Comparison of ENCODE assay signal across 8 mouse cellular contexts in the genomic region with DNA sequence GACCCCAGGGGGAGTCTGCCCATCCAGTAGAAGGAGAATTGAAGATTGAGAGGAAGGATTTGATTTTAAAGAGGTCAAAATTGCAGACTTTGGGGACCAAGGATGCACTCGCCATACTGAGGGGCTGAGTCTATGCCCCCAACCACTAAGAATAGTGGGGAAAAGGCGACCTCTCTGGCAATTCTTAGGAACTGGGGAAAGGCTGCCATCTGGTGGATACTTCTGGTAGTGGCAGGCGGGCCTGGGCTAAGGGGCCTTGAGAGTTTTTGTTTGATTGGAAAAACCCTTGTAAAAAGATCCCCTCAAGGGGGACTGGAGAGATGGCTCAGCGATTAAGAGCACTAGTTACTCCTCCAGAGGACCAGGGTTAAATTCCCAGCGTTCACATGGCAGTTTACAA. TPM values are rescaled to one million over a fixed set of nuclear protein-coding genes. Genes with fewer than 3 reads are reported as not detected.
DNase-seq lines count a peak whose midpoint lies in the region; ATAC-seq lines count a peak whose summit lies in the region.

No protein-coding gene starts in this region.

- H3K9ac ChIP-seq in heart, embryonic 13.5 days: no peak overlapping the region; the same call in 1 of the 2 replicates

- peak overlapping the region; percentile 80 for H3K4me2 ChIP-seq in heart, embryonic 13.5 days

- H3K9me3 ChIP-seq in embryonic facial prominence, embryonic 10.5 days: no peaks in the 10 kb centered on the region
- no peaks in the 10 kb centered on the region for H3K9me3 ChIP-seq in heart, embryonic 13.5 days

- H3K27ac ChIP-seq in embryonic facial prominence, embryonic 10.5 days (replicated peaks): no peak overlapping the region
- no peak overlapping the region for H3K27ac ChIP-seq in heart, embryonic 13.5 days (replicated peaks)

- under 1% methylated on average over 5 of the region's 5 CpGs for WGBS in embryonic facial prominence, embryonic 10.5 days
- whole genome bisulfite sequencing in heart, embryonic 13.5 days: 3% methylated on average over 5 of the region's 5 CpGs

- peak overlapping the region; percentile 51 for H3K4me3 ChIP-seq in embryonic facial prominence, embryonic 10.5 days
- peak overlapping the region; percentile 46 for H3K4me3 ChIP-seq in heart, embryonic 13.5 days

- H3K36me3 ChIP-seq in embryonic facial prominence, embryonic 10.5 days (replicated peaks): no peaks in the 10 kb centered on the region
- H3K36me3 ChIP-seq in heart, embryonic 13.5 days: no peaks in the 10 kb centered on the region

- peaks cover 79% of the 10 kb centered on the region for H3K4me1 ChIP-seq in embryonic facial prominence, embryonic 10.5 days
- peaks cover 61% of the 10 kb centered on the region for H3K4me1 ChIP-seq in heart, embryonic 13.5 days

- peak; percentile 25 for ATAC-seq in CD4-positive, CD25-positive, alpha-beta regulatory T cell, adult 4 months
- ATAC-seq in heart, embryonic 13.5 days (ENCODE audit: extremely low read depth, insufficient number of reproducible peaks, low FRiP score, low TSS enrichment): no peak

- H3K27me3 ChIP-seq in embryonic facial prominence, embryonic 10.5 days (replicated peaks; ENCODE audit: low read depth, poor library complexity, severe bottlenecking): peaks cover 100% of the 10 kb centered on the region
- peaks cover 97% of the 10 kb centered on the region for H3K27me3 ChIP-seq in heart, embryonic 13.5 days (replicated peaks)

- peak; percentile 59 for DNase-seq in adrenal gland, adult 2 months
- DNase-seq in embryonic facial prominence, embryonic 10.5 days (ENCODE audit: low spot score): peak; percentile 86
- DNase-seq in kidney, postnatal 14 days: peak; percentile 67
- peak; percentile 84 for DNase-seq in lung, postnatal 10 days
- DNase-seq in retina, embryonic 14.5 days (ENCODE audit: low spot score): peak; percentile 94
- peak; percentile 53 to 56 for DNase-seq in urinary bladder, postnatal 36 days (ENCODE audit: low spot score in 2 of 2)

RNA-seq across cellular contexts. Expression of gene Kazald1, which starts 6.2 kb away (rescaled TPM):
- 1 to 10 TPM in 1 of 2 experiments, under 1 TPM in 1; 0.76 to 1.2 TPM for polyA plus RNA-seq in CD4-positive, CD25-positive, alpha-beta regulatory T cell, adult 4 months (2017; shearing (Covaris generic))
- 1 to 10 TPM; 2.2 to 6.0 TPM for total RNA-seq in adrenal gland, adult 2 months (2021)
- 9.8 and 11.1 TPM in 2 replicates for polyA plus RNA-seq in adrenal gland, adult 2 months (2012; rRNA removed)
- polyA plus RNA-seq in embryonic facial prominence, embryonic 10.5 days (2016; fragmentation: Nextera tagmentation; extraction: Ambion mirVana): 3.7 and 6.7 TPM in 2 replicates
- polyA plus RNA-seq in heart, embryonic 13.5 days (2015; fragmentation: Nextera tagmentation; extraction: Ambion mirVana): 5.8 and 6.5 TPM in 2 replicates

RNA-seq across cellular contexts. Expression of gene Sfxn3, which starts 34.0 kb away (rescaled TPM):
- polyA plus RNA-seq in CD4-positive, CD25-positive, alpha-beta regulatory T cell, adult 4 months (2017; shearing (Covaris generic)): 100 to 1,000 TPM in 1 of 2 experiments, 10 to 100 TPM in 1; 92.5 to 132 TPM
- 10 to 100 TPM; 51.2 to 89.3 TPM for total RNA-seq in adrenal gland, adult 2 months (2021)
- 45.9 and 65.5 TPM in 2 replicates for polyA plus RNA-seq in adrenal gland, adult 2 months (2012; rRNA removed)
- polyA plus RNA-seq in embryonic facial prominence, embryonic 10.5 days (2016; fragmentation: Nextera tagmentation; extraction: Ambion mirVana): 7.7 and 9.8 TPM in 2 replicates
- polyA plus RNA-seq in heart, embryonic 13.5 days (2015; fragmentation: Nextera tagmentation; extraction: Ambion mirVana): 17.6 and 19.6 TPM in 2 replicates

RNA-seq across cellular contexts. Expression of gene Pdzd7, which starts 35.8 kb away (rescaled TPM):
- polyA plus RNA-seq in CD4-positive, CD25-positive, alpha-beta regulatory T cell, adult 4 months (2017; shearing (Covaris generic)): not detected
- total RNA-seq in adrenal gland, adult 2 months (2021): under 1 TPM in 1 of 2 experiments, not detected in 1; 0.09 TPM
- 0.62 and 0.65 TPM in 2 replicates for polyA plus RNA-seq in adrenal gland, adult 2 months (2012; rRNA removed)
- polyA plus RNA-seq in embryonic facial prominence, embryonic 10.5 days (2016; fragmentation: Nextera tagmentation; extraction: Ambion mirVana): 0.27 and 0.65 TPM in 2 replicates
- polyA plus RNA-seq in heart, embryonic 13.5 days (2015; fragmentation: Nextera tagmentation; extraction: Ambion mirVana): 0.15 TPM in 1 of 2 replicates, not detected in the other
